Mouse (Mus musculus): Measurements from ENCODE around the gene Rnase12. TPM values are rescaled to one million over a fixed set of nuclear protein-coding genes. Genes with fewer than 3 reads are reported as not detected.
"Not testable (repeated sequence)": the region's sequence is repeated elsewhere in the genome, so short reads cannot be mapped to it uniquely, and the experiment has no call there.

The Rnase12 gene
- polyA plus RNA-seq, 1 experiment from 2014 or later = 0.99 TPM

GRCm38 (mm10) chr14:51050063-51050462, 7.4 kb downstream of the Rnase12 start, which contains the start of gene Rnase11:
Rnase11 (minus strand) TSS chr14:51050163.
- H3K27ac ChIP-seq (replicated peaks) = no peak within 1 kb of the TSS
- no peak within 1 kb of the TSS for H3K4me2 ChIP-seq
- H3K9me3 ChIP-seq = no peaks in the 10 kb centered on the region
- H3K36me3 ChIP-seq = no peaks in the 10 kb centered on the region
- ATAC-seq (ENCODE audit: extremely low read depth, insufficient number of reproducible peaks, low FRiP score, low TSS enrichment) = no peak
- no peaks in the 10 kb centered on the region for H3K27me3 ChIP-seq (replicated peaks)
- WGBS = 67% methylated on average over 2 of the region's 2 CpGs
- H3K4me1 ChIP-seq = peaks cover 25% of the 10 kb centered on the region
- H3K4me3 ChIP-seq = no peak within 1 kb of the TSS
- H3K9ac ChIP-seq = no peak within 1 kb of the TSS

- no peak overlapping the region for H3K4me3 ChIP-seq
- H3K4me1 ChIP-seq = peaks cover 14% of the 10 kb centered on the region
- H3K36me3 ChIP-seq = no peaks in the 10 kb centered on the region
- H3K27ac ChIP-seq (replicated peaks) = no peak overlapping the region
- H3K4me2 ChIP-seq = no peak overlapping the region
- H3K27me3 ChIP-seq (replicated peaks) = no peaks in the 10 kb centered on the region
- ATAC-seq (ENCODE audit: extremely low read depth, insufficient number of reproducible peaks, low FRiP score, low TSS enrichment) = no peak
- WGBS = 37% methylated on average over 5 of the region's 5 CpGs
- H3K9me3 ChIP-seq = no peaks in the 10 kb centered on the region
- no peak overlapping the region for H3K9ac ChIP-seq
Measured at GRCm38 (mm10) chr14:51047846-51048245, 9.6 kb downstream of the Rnase12 start.

- H3K36me3 ChIP-seq = no peaks in the 10 kb centered on the region
- H3K9ac ChIP-seq = no peak within 1 kb of the TSS
- no peaks in the 10 kb centered on the region for H3K27me3 ChIP-seq (replicated peaks)
- H3K4me1 ChIP-seq = peaks cover 12% of the 10 kb centered on the region
- 76% methylated on average over 6 of the region's 6 CpGs for WGBS
- ATAC-seq (ENCODE audit: extremely low read depth, insufficient number of reproducible peaks, low FRiP score, low TSS enrichment) = no peak
- no peaks in the 10 kb centered on the region for H3K9me3 ChIP-seq
- no peak within 1 kb of the TSS for H3K27ac ChIP-seq (replicated peaks)
- no peak within 1 kb of the TSS for H3K4me3 ChIP-seq
- no peak within 1 kb of the TSS for H3K4me2 ChIP-seq
Measured at GRCm38 (mm10) chr14:51041769-51042168, 15.7 kb downstream of the Rnase12 start, which contains the start of gene Rnase9. Rnase9 (minus strand) TSS chr14:51041869.

DNA sequence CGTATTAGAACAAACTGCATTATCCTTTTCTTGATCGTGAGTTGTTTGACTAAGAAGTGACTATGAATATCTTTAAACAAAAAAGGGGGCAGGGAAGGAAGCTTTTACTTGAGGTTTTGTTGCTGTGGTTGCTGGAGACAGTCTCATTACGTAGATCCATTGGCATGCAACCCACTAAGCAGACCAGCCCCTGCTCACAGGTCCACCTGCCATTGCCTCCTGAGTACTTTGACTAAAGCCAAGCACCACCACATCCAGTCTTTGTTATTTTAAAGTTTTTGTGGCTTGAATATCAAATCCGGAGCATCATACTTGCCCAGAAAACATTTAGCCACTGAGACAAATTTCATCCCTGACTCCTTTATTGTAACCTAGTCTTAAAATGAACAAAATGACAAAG, 21.2 kb downstream of the Rnase12 start:
- Histone ChIP-seq H3K27me3 (replicated peaks) (no peaks in the 10 kb centered on the region), H3K36me3 (no peaks in the 10 kb centered on the region), H3K9me3 (no peaks in the 10 kb centered on the region), H3K9ac (no peak overlapping the region), H3K27ac (replicated peaks) (no peak overlapping the region), H3K4me2 (no peak overlapping the region), H3K4me3 (no peak overlapping the region), H3K4me1 (peaks cover 12% of the 10 kb centered on the region)
- no peak for ATAC-seq (ENCODE audit: extremely low read depth, insufficient number of reproducible peaks, low FRiP score, low TSS enrichment)
- WGBS = 73% methylated on average over 4 of the region's 4 CpGs

DNA sequence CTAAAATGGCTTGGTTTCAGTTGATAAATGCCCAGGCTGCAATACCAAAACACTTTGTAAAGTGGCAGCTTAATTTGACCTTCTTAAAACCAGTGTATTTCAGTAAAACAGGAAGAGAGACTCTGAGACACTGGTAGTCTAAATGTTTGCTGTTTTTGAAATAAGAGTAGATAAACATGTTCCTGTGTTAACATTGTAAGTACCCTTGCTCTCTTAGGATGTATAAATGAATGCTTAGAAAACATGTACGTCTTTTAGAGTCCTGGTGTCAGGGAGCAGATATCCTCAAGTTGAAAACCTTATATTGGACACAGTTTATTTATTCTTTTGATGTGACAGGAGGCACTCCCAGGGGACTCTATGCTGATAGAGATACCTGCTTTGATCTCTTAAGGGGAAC, 22.3 kb downstream of the Rnase12 start:
- H3K4me2 ChIP-seq = no peak overlapping the region
- no peak overlapping the region for H3K27ac ChIP-seq (replicated peaks)
- no peak overlapping the region for H3K9ac ChIP-seq
- H3K27me3 ChIP-seq (replicated peaks) = no peaks in the 10 kb centered on the region
- no peak for ATAC-seq (ENCODE audit: extremely low read depth, insufficient number of reproducible peaks, low FRiP score, low TSS enrichment)
- H3K9me3 ChIP-seq = no peaks in the 10 kb centered on the region
- H3K4me1 ChIP-seq = peaks cover 7% of the 10 kb centered on the region
- H3K4me3 ChIP-seq = no peak overlapping the region
- 56% methylated on average over 1 of the region's 1 CpGs for WGBS
- H3K36me3 ChIP-seq = no peaks in the 10 kb centered on the region

DNA sequence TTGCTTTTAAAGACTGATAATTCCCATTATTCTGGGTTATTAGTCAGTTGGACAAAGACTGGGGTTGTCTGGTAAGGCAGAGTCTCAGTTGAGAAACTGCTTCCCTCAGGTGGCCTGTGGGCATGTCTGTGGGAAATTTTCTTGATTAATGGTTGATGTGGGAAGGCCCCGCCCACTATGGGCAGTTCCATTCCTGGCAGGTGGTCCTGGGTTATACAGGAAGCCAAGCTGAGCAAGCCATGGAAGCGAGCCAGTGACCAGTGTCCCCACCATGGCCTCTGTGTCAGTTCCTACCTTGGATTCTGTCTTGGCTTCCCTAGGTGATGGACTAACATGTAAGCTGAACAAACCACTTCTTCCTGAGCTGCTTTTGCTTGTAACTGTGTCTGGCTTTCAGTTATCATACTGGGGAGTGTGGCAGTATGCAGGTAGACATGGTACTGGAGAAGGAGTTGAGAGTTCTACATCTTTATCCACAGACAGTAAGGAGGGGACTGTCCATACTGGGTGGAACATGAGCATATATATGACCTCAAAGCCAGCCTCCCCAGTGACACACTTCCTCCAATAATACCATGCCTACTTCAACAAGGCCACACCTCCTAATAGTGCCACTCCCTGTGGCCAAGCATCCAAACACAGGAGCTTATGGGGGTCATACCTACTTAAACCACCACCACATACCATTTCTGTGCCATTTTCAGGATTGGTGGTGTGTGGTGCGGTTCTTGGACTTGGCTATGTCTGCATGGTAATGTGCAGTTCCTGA, 29.9 kb downstream of the Rnase12 start:
- no peak for ATAC-seq (ENCODE audit: extremely low read depth, insufficient number of reproducible peaks, low FRiP score, low TSS enrichment)
- Histone ChIP-seq H3K4me1 (no peaks in the 10 kb centered on the region), H3K27ac (replicated peaks) (no peak overlapping the region), H3K4me2 (no peak overlapping the region), H3K9ac (no peak overlapping the region), H3K4me3 (no peak overlapping the region), H3K36me3 (no peaks in the 10 kb centered on the region), H3K27me3 (replicated peaks) (no peaks in the 10 kb centered on the region), H3K9me3 (no peaks in the 10 kb centered on the region)
- WGBS = 52% methylated on average over 3 of the region's 3 CpGs

- H3K27ac ChIP-seq (replicated peaks) = no peak overlapping the region
- no peaks in the 10 kb centered on the region for H3K4me1 ChIP-seq
- no peaks in the 10 kb centered on the region for H3K9me3 ChIP-seq
- H3K9ac ChIP-seq = no peak overlapping the region
- no peaks in the 10 kb centered on the region for H3K27me3 ChIP-seq (replicated peaks)
- WGBS = 31% methylated on average over 5 of the region's 5 CpGs
- no peak overlapping the region for H3K4me3 ChIP-seq
- H3K4me2 ChIP-seq = no peak overlapping the region
- ATAC-seq (ENCODE audit: extremely low read depth, insufficient number of reproducible peaks, low FRiP score, low TSS enrichment) = no peak
- no peaks in the 10 kb centered on the region for H3K36me3 ChIP-seq
Measured at GRCm38 (mm10) chr14:51026391-51027133, 30.9 kb downstream of the Rnase12 start.

DNA sequence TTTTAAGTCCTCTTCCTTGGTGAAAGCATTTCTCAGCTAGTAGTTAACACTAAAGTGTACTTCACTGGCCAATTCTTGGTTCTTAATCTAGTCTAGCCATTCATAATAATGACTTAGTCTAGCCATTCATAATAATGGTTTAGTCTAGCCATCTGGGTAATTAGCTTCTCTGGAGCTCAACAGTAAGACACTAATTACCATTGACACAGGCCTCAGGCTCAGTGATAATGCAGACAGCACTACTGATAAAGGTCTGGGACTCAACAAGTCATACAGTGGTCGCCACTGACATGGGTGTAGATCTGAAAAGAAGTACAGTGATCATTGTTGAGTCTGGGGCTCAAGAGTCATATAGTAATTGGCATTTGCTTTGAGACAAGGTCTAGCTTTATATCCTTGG, 32.6 kb downstream of the Rnase12 start:
- no peak overlapping the region for H3K9ac ChIP-seq
- H3K9me3 ChIP-seq = no peaks in the 10 kb centered on the region
- no peaks in the 10 kb centered on the region for H3K27me3 ChIP-seq (replicated peaks)
- 54% methylated on average over 1 of the region's 1 CpGs for WGBS
- H3K27ac ChIP-seq (replicated peaks) = no peak overlapping the region
- H3K36me3 ChIP-seq = no peaks in the 10 kb centered on the region
- no peak for ATAC-seq (ENCODE audit: extremely low read depth, insufficient number of reproducible peaks, low FRiP score, low TSS enrichment)
- no peak overlapping the region for H3K4me3 ChIP-seq
- no peak overlapping the region for H3K4me2 ChIP-seq
- no peaks in the 10 kb centered on the region for H3K4me1 ChIP-seq

- H3K27ac ChIP-seq (replicated peaks) = no peak overlapping the region
- 78% methylated on average over 4 of the region's 4 CpGs for WGBS
- H3K9me3 ChIP-seq = no peaks in the 10 kb centered on the region
- H3K4me2 ChIP-seq = no peak overlapping the region
- H3K9ac ChIP-seq = no peak overlapping the region
- no peaks in the 10 kb centered on the region for H3K4me1 ChIP-seq
- no peak overlapping the region for H3K4me3 ChIP-seq
- H3K36me3 ChIP-seq = no peaks in the 10 kb centered on the region
- no peaks in the 10 kb centered on the region for H3K27me3 ChIP-seq (replicated peaks)
- no peak for ATAC-seq (ENCODE audit: extremely low read depth, insufficient number of reproducible peaks, low FRiP score, low TSS enrichment)
Measured at GRCm38 (mm10) chr14:51023457-51023856, 34.0 kb downstream of the Rnase12 start.

DNA sequence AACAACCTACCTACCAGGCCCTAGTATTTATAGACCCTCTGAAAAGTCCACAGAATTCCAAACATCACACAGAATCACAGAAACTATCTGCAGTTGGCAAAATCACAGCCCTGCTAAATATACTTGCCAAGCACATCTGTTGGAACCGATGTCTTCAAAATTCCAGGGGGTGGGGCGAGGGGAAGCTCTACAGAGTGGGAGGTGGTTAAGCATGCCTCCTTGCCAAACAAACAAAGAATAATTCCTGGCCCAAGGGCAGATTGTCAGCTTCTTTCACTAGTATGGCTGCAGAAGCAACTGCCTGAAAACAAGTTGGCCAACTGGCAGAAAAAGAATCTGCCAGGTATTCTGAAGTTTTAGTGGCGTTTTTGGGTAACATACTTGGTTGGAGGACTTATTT, 40.2 kb downstream of the Rnase12 start:
- no peak overlapping the region for H3K27ac ChIP-seq (replicated peaks)
- no peak overlapping the region for H3K4me3 ChIP-seq
- no peak overlapping the region for H3K9ac ChIP-seq
- no peak for ATAC-seq (ENCODE audit: extremely low read depth, insufficient number of reproducible peaks, low FRiP score, low TSS enrichment)
- H3K4me2 ChIP-seq = no peak overlapping the region
- 45% methylated on average over 3 of the region's 3 CpGs for WGBS
- no peaks in the 10 kb centered on the region for H3K27me3 ChIP-seq (replicated peaks)
- no peaks in the 10 kb centered on the region for H3K36me3 ChIP-seq
- H3K4me1 ChIP-seq = no peaks in the 10 kb centered on the region
- no peaks in the 10 kb centered on the region for H3K9me3 ChIP-seq

GRCm38 (mm10) chr14:51015780-51016179, 41.7 kb downstream of the Rnase12 start:
- ATAC-seq (ENCODE audit: extremely low read depth, insufficient number of reproducible peaks, low FRiP score, low TSS enrichment) = no peak

DNA sequence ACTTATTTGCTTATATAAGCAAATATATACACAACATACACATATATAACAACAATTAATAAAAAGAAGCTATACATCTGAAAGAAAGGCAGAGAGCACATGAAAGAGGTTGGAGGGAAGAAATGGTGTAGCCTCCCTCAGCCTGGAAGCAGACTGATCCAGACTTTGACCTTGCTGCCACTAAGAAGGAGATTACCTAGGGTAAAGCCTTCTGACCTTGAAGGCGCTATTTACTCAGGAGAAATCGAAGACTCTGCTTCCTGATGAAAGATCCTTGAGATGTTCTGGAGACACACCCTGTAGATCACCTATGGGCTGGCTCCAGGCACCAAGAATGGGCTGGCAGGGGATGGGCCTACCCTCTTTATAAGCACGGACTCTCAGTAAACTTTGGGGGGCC, 42.7 kb downstream of the Rnase12 start:
- H3K27me3 ChIP-seq (replicated peaks); H3K9me3 ChIP-seq; H3K9ac ChIP-seq; H3K4me3 ChIP-seq; H3K36me3 ChIP-seq; H3K4me1 ChIP-seq; ATAC-seq (ENCODE audit: extremely low read depth, insufficient number of reproducible peaks, low FRiP score, low TSS enrichment); H3K27ac ChIP-seq (replicated peaks); H3K4me2 ChIP-seq: not testable (repeated sequence)
- 81% methylated on average over 3 of the region's 3 CpGs for WGBS

More at GRCm38 (mm10) chr14:51015780-51016179, 41.7 kb downstream of the Rnase12 start:
- no peak overlapping the region for H3K4me3 ChIP-seq
- H3K9ac ChIP-seq = no peak overlapping the region
- H3K27me3 ChIP-seq (replicated peaks) = no peaks in the 10 kb centered on the region
- no peaks in the 10 kb centered on the region for H3K36me3 ChIP-seq
- H3K4me2 ChIP-seq = no peak overlapping the region
- H3K4me1 ChIP-seq = no peaks in the 10 kb centered on the region
- H3K9me3 ChIP-seq = no peaks in the 10 kb centered on the region
- no peak overlapping the region for H3K27ac ChIP-seq (replicated peaks)

Data from heart, embryonic 13.5 days (tissue).